Mouse (Mus musculus) hindbrain, postnatal 0 days (tissue): ENCODE data around the gene Cyp2d11. TPM values are rescaled to one million over a fixed set of nuclear protein-coding genes. Genes with fewer than 3 reads are reported as not detected.

Source experiments
- ATAC-seq: fragments of 200-750 bp; cut with Nextera tagmentation; 2 replicates; pipeline ENCODE4 v1.8.0; 2017; ENCODE audit warnings: mild to moderate bottlenecking, moderate TSS enrichment, moderate library complexity
- DNase-seq: peaks from one replicate; pipeline ENCODE4 v3.0.0-alpha.2; 2015; ENCODE audit warnings: low spot score
- H3K27ac ChIP-seq: fragments of 300-500 bp; sonication (generic); 2 replicates; pipeline ENCODE4 v1.5.1; 2014; ENCODE audit warnings: mild to moderate bottlenecking
- H3K27me3 ChIP-seq: fragments of 300-500 bp; sonication (generic); 2 replicates; pipeline ENCODE4 v1.6.1; 2014; ENCODE audit warnings: low read length, mixed read lengths; ENCODE audit not compliant: insufficient read depth
- H3K36me3 ChIP-seq: fragments of 300-500 bp; sonication (generic); 2 replicates; pipeline ENCODE4 v1.6.1; 2014; ENCODE audit warnings: low read length, mixed read lengths; ENCODE audit not compliant: insufficient read depth
- H3K4me1 ChIP-seq: fragments of 300-500 bp; sonication (generic); 2 replicates; pipeline ENCODE4 v1.6.1; 2014; ENCODE audit warnings: antibody characterized with exemption, low read length, mixed read lengths; ENCODE audit not compliant: insufficient read depth
- H3K4me2 ChIP-seq: fragments of 300-500 bp; sonication (generic); 2 replicates; pipeline ENCODE4 v1.6.1; 2014; ENCODE audit warnings: low read depth, mild to moderate bottlenecking, low read length, moderate library complexity, mixed read lengths
- H3K4me3 ChIP-seq: fragments of 300-500 bp; sonication (generic); 2 replicates; pipeline ENCODE4 v1.5.1; 2014; ENCODE audit warnings: low read length
- H3K9ac ChIP-seq: fragments of 300-500 bp; sonication (generic); replicated peaks from 2 replicates; pipeline ENCODE4 v1.6.1; 2014; ENCODE audit warnings: mild to moderate bottlenecking, low read length, moderate library complexity, mixed read lengths
- H3K9me3 ChIP-seq: fragments of 300-500 bp; sonication (generic); 2 replicates; pipeline ENCODE4 v1.6.1; 2016; ENCODE audit warnings: low read length, mixed read lengths
- CTCF ChIP-seq: IDR thresholded peaks from 2 replicates; pipeline ENCODE4 v1.5.1; 2016; ENCODE audit warnings: antibody characterized with exemption, control low read depth, low read depth
- WGBS: fragments of 180-500 bp; shearing (Covaris S2); extraction: QIAGEN DNeasy Blood & Tissue Kit; methylation state at CpG from one replicate; pipeline ENCODE4 v1.1.7; 2014; 5-methylcytosine and 5-hydroxymethylcytosine counted together
- polyA plus RNA-seq: library from polyadenylated mRNA; unstranded; fragments of >200 nt; fragmentation: Nextera tagmentation; extraction: Ambion mirVana; gene quantifications from 2 replicates; pipeline ENCODE4 v1.2.1, GENCODE M21; 2015
- total RNA-seq: library from RNA; depleted of rRNA; stranded (reverse); fragments of >200 nt; gene quantifications from 2 replicates; pipeline ENCODE4 v1.2.3, GENCODE M21; 2014

Cyp2d11 gene
- total and polyA plus RNA-seq, 2 experiments from 2014 or later, result not detected

DNA sequence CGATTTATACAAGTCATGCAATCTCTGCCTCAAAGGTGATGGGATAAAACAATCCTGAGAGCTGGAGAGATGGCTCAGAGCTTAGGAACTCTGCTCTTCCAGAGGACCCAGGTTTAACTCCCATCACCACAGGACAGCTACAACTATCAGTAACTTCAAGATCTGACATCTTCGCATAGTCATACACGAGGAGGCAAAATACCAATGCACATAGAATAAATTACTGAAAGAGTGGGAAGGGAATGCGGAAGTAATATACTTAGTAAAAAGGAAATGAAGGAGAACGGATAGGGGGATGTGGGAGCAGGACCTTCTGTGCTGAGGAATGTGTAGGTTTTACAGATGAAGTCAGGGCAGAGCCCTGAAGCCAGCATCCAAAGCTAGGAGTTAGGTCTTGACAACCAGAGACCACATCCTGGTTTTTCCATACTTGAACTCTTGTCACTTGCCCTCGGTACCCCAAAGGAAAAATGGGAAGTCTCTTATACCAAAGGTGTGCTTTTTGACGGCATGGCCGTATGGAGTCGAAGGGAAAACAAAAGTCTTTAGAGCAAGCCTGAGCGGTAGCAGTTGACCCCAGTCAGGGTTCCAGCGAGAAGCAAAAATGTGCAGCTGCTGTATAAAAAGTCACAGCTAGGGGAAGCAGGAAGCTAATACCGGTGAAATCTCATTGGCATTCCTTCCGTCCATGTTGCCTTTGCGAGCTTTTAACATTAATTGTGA lies 47.1 kb downstream of the Cyp2d11 start:
- H3K27ac ChIP-seq, result peak overlapping the region; percentile 88
- H3K4me3 ChIP-seq, result peak overlapping the region; percentile 67
- TF ChIP-seq CTCF, result peak; percentile 28; the same call in 1 of the 2 replicates
- no peak for DNase-seq
- H3K4me2 ChIP-seq, result peak overlapping the region; percentile 81
- H3K9ac ChIP-seq, result peak overlapping the region; percentile 69
- H3K36me3 ChIP-seq, result peaks cover 28% of the 10 kb centered on the region
- H3K27me3 ChIP-seq, result no peaks in the 10 kb centered on the region
- H3K4me1 ChIP-seq, result peaks cover 10% of the 10 kb centered on the region; the same call in 1 of the 2 replicates
- ATAC-seq, result no peak
- 50% methylated on average over 14 of the region's 14 CpGs for WGBS
- no peaks in the 10 kb centered on the region for H3K9me3 ChIP-seq

DNA sequence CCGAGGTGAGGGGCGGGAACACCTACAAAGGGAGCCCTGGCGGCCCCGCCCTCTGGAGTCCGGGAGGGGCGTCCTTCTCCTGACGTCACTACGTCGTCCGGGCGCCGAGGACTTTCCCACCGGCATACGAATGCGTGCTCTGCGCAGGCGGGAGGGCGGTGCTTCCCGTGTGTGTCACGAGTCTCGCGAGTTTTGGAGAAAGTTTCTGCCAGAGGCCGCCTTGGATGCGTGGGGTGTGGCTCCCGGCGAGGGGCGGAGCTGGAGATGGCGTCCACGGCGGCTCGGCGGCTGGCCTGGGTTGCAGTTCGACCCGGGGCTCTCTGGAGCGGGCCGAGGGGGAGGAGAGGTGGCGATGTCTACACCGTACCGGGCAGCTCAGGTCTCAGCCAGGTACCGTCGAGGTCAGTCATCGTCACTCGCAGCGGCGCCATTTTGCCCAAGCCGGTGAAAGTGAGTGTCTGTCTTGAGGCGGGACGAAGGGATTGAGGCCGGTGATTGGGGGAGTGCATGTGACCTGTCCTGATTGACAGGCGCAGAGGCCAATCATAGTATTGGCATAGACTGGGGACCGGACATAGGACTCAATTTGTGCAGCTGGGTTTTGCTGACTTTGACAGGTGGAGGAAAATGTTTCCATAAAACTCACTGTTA lies 47.9 kb downstream of the Cyp2d11 start:
- Histone ChIP-seq H3K9ac (peak overlapping the region; percentile 69), H3K4me2 (peak overlapping the region; percentile 81), H3K9me3 (no peaks in the 10 kb centered on the region), H3K36me3 (peaks cover 28% of the 10 kb centered on the region), H3K27me3 (no peaks in the 10 kb centered on the region), H3K4me1 (peaks cover 14% of the 10 kb centered on the region), H3K4me3 (peak overlapping the region; percentile 67), H3K27ac (peak overlapping the region; percentile 88)
- no peak for TF ChIP-seq CTCF
- DNase-seq (peak; percentile 99), ATAC-seq (peak; percentile 99)
- under 1% methylated on average over 51 of the region's 51 CpGs for WGBS

DNA sequence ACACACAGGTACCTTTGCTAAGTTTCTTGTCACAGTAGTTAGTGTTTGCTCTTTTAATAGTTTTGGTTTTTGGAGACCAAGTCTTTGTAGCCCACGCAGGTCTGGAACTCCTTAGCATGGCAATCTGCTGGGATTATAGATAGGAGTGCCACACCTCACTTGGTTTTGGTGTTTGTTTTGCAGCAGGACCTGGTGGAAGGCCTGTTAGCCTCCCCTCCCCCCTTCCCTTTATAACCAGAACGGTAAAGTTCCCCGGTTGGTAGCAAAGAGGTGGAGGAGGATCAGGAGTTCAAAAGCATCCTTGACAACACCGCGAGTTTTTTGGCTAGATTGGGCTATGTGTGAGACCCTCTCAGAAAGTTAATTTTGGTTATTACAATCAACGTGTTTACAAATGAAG lies 48.9 kb downstream of the Cyp2d11 start:
- Histone ChIP-seq H3K4me3 (no peak overlapping the region), H3K4me1 (peaks cover 15% of the 10 kb centered on the region), H3K9ac (no peak overlapping the region), H3K27me3 (no peaks in the 10 kb centered on the region), H3K27ac (no peak overlapping the region), H3K36me3 (peaks cover 21% of the 10 kb centered on the region), H3K9me3 (no peaks in the 10 kb centered on the region), H3K4me2 (no peak overlapping the region)
- no peak for DNase-seq
- ATAC-seq, result no peak
- TF ChIP-seq CTCF, result no peak
- WGBS, result 90% methylated on average over 6 of the region's 6 CpGs

DNA sequence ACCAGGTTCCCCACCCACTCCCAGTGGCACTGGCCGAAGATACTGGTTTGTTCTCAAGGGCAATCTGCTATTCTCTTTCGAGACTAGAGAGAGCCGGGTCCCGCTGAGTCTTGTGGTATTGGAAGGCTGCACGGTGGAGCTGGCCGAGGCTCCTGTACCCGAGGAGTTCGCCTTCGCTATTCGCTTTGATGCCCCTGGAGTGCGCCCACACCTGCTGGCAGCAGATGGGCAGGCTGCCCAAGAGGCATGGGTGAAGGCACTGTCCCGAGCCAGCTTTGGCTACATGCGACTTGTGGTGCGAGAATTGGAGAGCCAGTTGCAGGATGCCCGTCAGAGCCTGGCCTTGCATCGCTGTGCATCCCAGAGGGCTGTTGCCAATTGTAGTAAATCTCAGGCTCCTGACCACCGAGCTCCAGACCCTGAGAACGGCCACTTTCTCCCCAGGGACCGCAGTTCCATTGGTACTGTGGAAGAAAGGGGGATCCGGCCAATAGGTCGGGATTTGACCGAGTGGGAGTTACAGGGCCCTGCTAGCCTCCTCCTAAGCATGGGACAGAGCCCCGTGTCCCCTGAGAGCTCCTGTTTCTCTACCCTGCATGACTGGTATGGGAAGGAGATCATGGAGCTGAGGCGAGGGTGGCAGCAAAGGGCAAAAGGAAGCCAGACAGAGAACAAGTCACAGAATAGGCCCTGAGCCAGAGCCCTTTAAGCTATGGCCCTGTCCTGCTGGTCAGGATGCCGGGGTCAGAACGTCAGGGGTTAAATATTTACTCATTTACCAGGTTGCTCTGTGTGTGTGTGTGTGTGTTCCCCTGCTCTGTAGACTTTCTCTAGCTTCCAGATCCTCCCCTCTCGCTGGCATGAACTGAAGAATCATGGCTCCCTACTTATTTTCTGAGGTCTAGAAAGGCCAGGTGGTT lies 50.2 kb downstream of the Cyp2d11 start:
- Histone ChIP-seq H3K27me3 (no peaks in the 10 kb centered on the region), H3K27ac (no peak overlapping the region), H3K9ac (no peak overlapping the region), H3K9me3 (no peaks in the 10 kb centered on the region), H3K36me3 (peaks cover 8% of the 10 kb centered on the region), H3K4me2 (no peak overlapping the region), H3K4me3 (no peak overlapping the region), H3K4me1 (peaks cover 15% of the 10 kb centered on the region)
- 83% methylated on average over 27 of the region's 27 CpGs for WGBS
- no peak for TF ChIP-seq CTCF
- DNase-seq (no peak), ATAC-seq (no peak)

DNA sequence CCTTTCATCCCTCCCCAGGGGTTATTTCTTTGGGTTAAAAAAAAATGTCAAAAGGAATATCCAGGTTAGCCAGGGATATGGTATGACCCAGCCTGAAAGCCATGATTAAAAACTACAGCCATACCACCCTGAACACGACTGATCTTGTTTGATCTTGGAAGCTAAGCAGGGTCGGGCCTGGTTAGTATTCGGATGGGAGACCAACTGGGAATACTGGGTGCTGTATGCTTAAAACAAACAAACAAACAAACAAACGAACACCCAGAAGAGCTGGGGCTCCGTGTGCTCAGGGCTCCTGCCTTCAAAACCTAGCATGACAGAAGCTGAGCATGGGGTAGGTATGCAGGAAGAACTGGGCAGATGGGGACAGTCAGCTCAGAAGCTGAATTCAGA lies 51.3 kb downstream of the Cyp2d11 start:
- no peaks in the 10 kb centered on the region; the same call in 1 of the 2 replicates for H3K36me3 ChIP-seq
- WGBS, result 80% methylated on average over 5 of the region's 5 CpGs
- H3K9ac ChIP-seq, result no peak overlapping the region
- no peak overlapping the region for H3K27ac ChIP-seq
- peaks cover 20% of the 10 kb centered on the region for H3K4me1 ChIP-seq
- TF ChIP-seq CTCF, result no peak
- DNase-seq (no peak), ATAC-seq (no peak)
- H3K27me3 ChIP-seq, result no peaks in the 10 kb centered on the region
- no peaks in the 10 kb centered on the region for H3K9me3 ChIP-seq
- no peak overlapping the region for H3K4me2 ChIP-seq
- no peak overlapping the region for H3K4me3 ChIP-seq

DNA sequence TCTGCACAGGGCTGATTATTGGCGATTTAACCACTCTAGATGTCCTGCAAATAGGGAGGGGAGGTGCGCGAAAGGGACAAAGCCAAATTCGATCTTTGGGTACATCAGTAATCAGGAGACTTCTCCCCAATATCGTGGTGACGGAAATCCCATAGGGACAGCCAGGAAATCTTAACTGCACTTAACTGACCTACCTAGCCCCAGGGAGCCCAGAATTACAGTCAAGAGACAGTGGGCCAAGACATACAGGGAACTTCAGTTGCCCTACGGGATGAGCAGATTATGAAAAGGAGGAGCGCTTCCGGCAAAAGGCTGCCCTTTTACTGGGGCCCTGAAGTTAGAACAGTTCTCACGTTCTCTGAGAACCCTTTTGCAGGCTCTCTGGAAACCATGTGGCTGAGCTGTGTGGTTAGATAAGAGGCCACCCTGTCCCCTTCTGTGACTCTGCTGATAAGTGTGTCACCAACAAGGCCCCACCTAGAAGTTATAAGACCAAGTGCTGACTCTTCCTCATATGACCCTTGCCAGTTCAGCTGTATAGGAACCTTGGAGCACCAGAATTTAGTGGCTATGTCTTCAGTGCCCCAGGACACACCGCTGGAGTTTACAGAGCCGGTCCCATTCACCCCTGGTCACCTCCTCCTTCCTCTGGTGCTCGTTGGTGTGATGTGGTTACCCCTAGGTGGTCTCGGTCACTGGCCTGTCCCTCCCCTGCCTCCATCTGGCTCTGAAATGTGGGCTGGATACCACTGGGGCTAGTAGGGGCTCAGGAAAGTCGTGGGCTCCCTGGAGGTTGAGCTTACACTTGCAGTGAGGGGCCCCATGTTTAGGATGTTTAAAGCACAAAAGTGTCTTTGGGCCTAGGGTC lies 51.9 kb downstream of the Cyp2d11 start:
- Histone ChIP-seq H3K9ac (0 out of 2 replicates have a peak overlapping the region, but pooled peaks have one; percentile 44), H3K27ac (no peak overlapping the region), H3K4me2 (peak overlapping the region; percentile 53), H3K36me3 (no peaks in the 10 kb centered on the region), H3K27me3 (no peaks in the 10 kb centered on the region), H3K4me1 (peaks cover 15% of the 10 kb centered on the region), H3K9me3 (no peaks in the 10 kb centered on the region), H3K4me3 (no peak overlapping the region)
- whole genome bisulfite sequencing, result 65% methylated on average over 15 of the region's 15 CpGs
- no peak for TF ChIP-seq CTCF
- DNase-seq (no peak), ATAC-seq (no peak)
